Mouse (Mus musculus) gastrocnemius, postnatal 25 days (tissue): ENCODE data around the gene Uspl1. TPM values are rescaled to one million over a fixed set of nuclear protein-coding genes. Genes with fewer than 3 reads are reported as not detected.

ENCODE experiments used
- DNase-seq: peaks from one replicate; pipeline ENCODE4 v3.0.0; 2022
- total RNA-seq, 2 experiments: library from RNA; stranded (reverse); gene quantifications; 1 replicate in 1 of 2; 2 replicates in 1 of 2; pipeline ENCODE4 v1.2.3; 2021

The Uspl1 gene
- total RNA-seq, 2 experiments from 2014 or later = 20.2 to 22.0 TPM

DNA sequence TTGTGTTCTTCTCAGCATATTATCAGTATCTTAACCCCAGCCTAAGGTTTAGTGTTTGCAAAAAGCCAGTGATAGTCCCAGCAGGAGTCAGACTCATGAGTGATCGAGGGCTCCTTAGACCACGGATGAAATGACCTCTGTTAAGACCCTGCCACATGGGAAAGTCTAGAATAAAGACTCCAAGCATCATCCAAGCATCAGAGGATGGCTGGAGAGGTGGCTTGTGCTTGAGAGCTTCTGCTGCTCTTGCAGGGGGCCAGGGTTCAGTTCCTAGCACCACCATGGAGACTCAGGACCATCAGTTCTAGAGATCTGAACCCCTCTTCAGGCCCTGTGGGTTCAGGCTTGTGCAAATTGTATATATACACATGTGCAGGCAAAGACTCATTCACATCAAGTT, 16.1 kb upstream of the Uspl1 start:
- no peak for DNase-seq

DNA sequence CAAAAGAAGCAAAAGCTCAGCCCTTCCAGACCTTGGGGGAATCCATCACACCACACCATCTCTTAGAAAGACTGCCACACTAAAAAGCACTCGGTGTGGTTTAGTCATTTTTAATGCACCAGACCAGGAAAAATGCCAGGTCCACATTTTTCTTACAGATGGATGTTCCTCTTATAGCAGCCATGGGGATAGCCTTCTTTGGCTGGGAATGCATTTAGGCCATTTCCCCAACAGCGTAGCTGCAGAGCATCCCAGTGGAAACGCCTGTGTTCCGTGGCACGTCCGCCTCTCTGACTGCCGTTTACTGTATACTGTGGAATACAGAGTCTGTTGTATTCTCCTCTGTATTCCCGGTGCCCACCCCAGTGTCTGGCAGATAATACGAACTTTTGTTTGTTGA, 15.3 kb upstream of the Uspl1 start:
- DNase-seq = no peak

DNA sequence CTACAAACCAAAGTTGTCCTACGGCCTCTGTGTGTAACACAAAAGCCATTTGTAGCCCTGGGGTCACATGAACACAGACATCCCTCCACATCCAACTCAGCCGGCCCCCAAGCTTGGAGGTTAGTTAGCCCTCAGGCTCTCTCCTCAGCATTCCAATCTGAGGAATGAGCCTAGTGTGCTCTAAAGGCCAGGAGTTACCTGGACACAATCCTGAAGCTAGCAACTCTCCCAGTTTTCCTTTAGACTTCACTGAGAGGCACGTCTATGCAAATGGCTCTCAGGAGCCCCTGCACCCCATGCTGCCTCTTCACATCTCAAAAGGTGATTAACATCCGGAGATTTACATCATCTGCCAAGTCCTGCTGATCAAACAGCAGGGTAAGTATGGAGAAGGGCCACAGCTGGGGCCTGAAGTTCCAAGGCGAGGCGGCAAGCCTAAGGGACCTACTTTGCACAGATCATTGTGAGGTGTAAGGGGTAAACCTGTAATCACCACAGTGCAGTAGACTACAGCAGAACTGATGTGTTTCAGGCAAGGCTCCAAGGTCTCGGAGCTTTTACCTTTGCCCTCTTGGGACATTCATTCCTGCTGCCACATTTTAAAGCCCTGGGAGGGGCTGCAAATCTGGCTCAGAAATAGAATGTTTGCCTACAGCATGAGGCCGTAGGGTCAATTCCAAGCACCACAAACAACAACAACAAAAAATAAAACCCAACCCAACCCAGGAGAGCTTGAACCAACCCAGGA, 13.1 kb upstream of the Uspl1 start:
- no peak for DNase-seq

DNA sequence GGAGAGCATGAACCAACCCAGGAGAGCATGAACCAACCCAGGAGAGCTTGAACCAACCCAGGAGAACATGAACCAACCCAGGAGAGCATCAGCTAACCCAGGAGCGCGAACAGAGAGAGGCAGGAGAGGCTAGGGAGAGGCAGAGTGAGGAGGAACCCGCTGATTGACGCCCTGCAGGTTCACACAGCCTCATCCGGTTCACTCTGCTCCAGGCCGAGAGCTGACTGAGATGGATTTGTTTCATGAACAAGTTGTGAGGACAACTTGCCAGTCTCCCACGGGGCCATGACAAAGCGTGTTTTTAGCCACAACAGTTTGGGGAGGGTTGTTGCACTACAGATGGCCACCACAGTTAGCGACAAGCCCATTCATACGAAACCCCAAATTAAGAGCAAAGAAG, 11.9 kb upstream of the Uspl1 start:
- DNase-seq = no peak

DNA sequence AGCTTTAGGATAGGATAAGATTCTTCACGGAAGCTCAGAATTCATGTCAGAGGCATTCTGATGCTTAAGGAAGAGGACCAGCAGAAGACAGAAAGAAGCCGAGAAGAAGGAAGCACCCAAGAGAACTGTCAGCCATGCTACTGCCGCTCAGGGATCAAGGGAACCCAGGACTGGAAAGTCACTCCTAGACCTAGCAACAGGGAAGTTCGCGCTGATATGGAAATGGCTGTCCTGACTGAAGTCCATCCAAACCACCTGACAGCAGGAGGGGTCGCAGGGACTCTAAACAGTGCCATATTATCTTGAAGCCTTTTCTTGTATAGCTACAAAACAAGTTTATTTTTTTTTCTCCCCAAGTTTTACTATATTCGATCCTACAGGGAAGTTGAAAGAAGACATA, 9.6 kb upstream of the Uspl1 start:
- DNase-seq = no peak

DNA sequence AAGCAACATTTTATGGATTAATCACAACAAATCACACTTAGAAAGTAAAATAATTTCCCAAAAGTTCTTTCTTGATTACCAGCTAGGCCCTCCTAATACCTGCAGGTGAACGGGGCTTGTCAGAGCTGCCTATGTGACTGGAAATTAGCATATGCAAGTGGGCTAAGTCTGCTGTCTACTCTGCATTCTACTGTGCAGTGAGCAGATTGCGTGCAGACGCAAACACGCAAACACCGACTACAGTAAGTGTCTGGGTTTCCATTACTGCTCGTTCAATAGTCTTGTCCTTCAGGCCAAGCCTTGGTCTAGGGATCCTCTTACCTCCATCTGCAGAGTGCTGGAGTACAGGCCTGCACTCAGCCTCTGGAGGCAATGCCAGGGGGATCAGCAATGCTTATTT, 8.4 kb upstream of the Uspl1 start:
- DNase-seq = peak; percentile 19

DNA sequence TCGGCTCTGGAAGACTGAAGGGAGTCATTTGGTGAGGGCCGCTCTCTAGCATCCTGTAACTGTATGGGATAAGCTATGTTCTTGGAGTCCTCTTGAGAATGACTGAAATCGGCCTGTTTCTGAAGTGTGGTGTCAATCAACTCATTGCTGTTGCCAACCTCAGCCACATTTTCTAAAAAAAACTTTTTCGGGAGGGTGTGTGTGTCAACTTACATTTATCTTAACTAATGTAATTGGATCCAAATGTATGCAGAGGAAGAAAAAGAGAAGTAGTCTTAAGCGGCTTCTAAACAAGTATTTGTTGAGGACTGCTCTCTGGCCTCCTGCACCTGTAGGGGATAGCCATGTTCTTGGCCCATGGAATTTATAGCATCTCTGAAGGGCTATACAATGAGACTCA, 6.1 kb upstream of the Uspl1 start:
- DNase-seq = no peak

DNA sequence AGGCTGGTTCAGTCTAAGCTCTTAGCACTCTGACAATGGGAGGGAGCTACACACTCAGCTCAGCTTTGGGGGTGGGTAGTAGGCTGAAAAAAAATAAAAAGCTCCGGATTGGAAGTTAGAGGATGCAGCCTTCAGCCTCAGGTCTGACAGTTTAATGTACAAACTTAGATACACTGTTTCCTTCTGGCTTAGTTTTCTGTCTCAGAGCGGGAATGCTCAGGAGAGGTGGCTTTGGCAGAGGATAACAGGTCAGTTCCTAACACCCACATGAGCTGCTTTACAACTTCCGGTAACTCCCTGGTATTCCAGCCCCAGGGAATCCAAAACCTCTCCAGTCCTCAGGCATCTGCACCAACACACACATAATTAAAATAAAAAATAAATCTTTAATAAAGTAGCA, 4.3 kb upstream of the Uspl1 start:
- no peak for DNase-seq

DNA sequence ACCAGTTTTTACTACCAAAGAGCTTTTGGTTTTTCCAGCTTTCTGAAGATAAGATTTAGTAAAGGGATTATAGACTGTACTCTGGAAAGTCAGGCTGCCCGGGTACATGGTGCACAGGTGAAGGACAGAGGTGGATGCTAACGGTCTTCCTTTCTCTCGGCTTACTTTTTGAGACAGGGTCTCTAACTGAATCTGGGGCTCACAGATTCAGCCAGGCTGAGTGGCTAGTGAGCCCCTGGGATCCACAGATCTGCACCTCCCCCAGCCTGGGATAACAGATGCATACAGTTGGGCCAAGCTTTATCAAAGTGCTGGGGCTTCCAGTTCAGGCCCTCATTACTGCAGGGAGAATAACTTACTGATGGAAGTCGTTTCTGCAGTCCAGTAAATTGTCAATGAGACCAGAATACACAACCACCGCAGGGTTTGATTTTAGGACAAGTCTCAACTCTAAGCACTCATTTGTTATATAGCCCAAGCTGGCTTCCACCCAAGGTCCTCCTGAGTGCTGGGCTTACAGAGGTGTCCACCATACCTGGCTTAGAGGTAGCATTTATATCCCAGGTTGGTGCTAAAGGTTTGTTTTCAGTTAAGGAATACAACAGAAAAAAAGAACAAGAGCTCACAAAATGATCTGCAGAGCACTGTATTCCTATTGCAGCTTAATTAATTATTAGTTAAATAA, 1.8 kb upstream of the Uspl1 start:
- no peak for DNase-seq

DNA sequence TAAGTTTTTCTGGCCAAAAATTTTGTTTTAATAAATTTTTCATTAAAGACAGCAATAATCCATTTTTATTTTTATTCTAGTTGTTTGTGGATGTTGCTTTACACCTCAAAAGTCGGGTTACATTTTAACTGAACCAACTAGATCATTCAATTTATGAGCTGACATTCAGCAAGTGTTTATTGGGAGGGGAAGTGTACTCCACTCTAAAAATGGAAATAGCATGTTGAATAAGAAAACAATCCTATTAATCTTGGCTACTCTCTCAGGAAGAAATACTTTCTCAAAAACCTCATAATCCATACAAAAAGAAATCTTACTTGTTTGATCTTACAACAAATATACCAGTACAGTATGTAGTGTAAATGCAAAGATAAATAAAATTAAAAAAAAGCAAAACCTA, 1.0 kb upstream of the Uspl1 start:
- no peak for DNase-seq

DNA sequence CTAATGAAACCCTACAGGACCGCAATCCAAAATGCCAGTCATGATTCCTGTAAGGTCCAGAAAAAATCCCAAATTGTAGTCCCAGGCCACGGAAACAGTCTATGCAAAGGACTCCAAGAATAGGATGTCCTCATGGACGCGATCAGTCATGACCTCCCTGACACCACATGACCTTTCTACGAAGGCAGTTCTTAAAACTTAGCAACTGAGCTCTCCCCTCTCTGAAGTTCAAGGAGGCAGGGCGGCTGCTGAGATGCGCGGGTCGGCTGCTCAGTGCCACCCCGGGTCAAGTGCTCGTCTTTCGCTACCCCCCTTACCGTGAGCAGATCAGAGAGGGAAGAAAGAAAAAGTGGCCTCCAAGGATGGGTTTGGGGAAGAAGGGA, 438 bp upstream of the Uspl1 start:
- no peak for DNase-seq

DNA sequence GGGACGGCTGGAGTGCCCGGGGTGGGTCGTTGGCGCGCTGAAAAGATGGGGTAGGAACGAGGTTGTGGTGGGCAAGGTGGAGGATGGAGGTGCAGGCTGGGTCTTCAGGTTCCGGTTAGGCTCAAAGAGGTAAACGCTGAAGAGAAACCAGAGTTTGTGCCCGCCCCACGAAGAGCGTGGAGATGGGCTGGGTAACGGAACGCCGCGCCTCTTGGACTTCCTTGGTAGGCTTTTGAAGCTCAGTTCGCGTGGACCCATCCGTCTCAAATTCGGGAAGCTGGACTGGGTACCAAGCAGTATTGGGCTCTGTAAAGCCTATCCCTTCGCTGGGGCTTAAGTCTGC, 665 bp downstream of the Uspl1 start:
- no peak for DNase-seq

DNA sequence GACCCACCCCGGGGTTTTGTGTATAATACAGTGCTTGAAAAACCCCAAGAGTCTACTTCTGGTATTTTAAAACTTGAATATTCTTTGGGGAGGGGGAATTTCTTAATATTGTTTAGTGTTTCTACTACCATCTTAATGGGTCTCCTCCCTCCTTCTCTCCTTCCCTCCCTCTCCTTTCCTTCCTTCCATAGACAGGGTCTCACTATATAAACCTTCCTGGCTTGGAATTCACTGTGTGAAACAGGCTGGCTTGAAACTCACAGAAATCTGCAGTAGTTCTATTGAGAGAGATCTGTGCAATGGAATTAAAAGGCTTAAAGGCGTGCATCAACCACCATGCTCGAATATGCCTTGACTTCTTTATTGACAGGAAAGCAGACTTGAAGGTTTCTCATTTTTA, 1.7 kb downstream of the Uspl1 start:
- no peak for DNase-seq

DNA sequence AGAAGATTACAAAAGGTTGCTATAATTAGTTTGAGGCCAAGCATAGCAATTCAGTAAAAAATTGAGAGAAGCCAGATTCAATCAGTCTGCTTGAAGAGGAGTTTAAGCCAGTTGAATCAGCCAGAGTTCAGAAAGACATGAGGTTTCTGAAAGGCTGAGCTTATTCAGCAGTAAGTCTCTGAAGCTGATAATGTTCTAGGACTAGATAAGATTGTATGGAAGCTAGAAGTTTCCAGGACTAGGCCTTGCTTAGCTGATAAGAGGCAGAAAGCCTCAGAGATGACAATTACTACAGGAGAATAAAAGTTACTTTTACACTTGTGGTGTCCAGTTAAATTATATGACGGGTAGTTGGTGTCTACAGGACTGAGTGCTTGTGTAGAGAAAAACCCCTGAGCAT, 6.0 kb downstream of the Uspl1 start:
- DNase-seq = no peak

DNA sequence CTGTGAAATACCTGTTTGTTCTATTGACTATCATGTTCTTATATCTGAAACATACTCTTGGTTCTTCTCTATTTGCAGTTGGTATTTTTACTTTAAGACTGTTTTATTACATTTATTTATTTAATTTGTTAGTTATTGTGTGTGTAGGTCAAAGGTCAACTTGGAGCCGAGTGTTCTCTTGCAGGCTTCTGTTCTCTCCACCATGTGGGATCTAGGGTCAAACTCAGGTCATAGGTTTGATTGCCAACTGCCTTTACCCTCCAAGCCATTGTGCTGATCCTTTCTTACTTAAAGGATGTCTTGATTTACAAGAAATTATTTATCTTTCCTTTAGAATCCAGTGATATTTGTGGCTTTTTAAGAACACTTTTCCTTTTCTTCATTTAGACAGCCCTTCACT, 12.5 kb downstream of the Uspl1 start:
- no peak for DNase-seq

DNA sequence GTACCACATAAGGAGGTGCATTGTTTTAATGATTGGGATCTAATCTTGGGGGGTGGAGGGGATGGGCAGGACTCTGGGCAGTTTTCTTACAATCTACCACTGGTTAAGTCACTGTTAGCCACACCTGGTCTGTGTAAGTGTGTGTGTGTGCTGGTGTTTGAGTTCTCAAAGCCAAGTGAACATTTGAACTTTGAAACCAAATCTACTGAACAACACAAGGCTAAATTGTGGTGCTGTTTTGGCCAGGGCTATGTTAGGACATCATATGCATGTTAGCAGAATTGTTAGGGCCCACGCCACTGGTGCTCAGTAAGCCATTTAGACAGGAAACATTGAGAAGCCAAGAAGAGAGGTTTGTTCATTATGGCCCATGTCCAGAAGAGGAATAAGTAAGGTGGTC, 14.6 kb downstream of the Uspl1 start:
- DNase-seq = no peak

DNA sequence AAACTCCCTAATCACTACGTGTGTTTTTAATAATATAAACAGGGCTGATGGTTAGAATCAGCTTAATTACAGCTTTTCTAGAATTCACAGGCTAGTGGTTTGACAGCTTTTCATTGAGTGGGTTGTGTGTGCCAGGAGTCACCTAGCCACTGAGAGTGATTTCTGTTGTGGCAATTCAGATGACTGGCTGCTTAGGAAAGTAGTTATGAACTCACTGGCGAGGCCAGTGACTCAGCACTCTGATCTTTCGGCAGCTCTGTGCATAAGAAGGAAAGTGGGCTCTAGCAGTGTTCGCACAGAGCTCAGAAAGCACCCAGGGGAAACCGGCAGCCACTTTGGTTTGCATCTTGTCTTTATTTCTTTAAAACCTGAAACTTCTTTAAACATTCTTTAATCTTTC, 18.8 kb downstream of the Uspl1 start:
- no peak for DNase-seq

DNA sequence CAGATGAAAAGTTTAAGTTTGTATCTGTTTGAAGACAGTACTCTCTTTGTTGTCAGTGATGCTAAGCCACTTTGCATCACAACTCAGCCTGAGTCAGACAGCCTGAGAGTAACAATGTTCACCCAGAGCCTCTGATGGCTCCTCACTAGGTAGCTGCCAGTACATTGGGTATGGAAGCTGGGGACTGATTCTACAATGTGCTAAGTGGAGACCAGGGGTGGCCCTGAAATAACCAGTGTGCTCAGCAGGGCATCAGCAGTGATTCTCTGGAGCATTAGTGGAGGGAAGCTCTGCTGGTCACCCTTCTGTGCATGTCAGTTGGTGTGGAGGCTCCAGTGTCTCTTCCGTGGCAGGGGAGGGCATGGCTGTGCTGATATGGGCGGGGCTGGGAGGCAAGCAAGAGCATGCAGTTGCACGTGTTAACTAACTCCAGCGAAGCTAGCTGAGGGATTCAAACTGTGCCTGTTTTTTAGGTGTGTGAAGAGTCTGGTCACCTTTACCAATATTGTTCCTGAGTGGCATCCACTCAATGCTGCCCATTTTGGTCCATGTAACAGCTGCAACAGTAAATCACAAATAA, 19.7 kb downstream of the Uspl1 start:
- no peak for DNase-seq

DNA sequence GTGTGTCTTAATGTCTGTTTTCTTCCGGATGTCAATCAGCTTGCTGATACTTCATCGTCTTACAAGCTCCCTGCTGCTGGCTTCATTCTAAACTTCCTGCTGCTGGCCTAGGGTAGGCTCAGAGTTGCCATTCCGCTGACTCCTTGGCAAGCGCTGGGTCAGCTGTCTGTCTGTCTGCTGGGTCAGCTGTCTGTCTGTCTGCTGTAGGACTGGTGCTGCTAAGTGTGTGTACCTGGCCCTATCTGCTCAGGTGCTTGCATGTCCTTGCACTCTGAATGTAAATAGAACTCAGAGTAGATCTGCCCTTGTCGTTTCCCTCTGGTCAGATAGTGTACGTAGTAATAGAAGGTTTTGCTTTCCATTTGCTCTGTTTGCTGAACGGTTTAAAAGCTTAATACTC, 20.7 kb downstream of the Uspl1 start:
- DNase-seq = no peak

DNA sequence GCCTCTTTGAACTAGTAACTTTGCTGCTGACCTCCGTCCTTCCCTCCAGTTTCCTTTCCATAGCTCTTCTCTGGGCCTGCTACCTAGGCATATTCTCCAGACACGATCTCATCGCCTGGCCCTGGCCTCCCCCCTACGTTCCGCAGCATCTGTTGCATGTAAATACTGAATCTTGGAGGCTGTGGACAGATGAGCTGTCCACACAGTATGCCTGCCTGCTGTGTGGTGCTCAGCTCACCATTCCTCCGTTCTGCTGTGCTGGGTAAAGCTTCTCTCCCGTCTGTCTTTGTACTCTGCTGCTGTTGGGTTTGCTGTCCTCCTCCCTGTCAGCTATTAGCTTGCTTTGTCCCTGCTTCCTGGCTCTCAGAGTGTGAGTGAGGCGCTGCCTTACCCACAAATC, 21.1 kb downstream of the Uspl1 start:
- no peak for DNase-seq

DNA sequence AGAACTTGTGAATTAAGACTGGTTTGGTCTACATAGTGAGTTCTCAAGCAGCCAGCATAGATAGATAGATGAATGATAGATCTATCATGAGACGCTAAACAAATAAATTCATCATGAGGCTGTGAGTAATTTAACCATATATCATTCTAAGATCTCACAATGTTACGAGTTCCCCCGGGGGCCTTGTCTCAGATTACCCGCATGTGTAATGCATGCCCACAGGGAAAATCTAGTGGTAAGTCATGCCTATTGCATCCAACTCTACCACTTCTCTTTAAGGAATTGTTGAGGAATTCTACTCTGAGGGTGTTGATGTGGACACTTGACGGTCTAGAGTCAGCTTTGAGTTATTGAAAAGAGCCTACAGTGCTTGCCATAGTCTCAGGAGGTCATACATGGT, 22.1 kb downstream of the Uspl1 start:
- no peak for DNase-seq

DNA sequence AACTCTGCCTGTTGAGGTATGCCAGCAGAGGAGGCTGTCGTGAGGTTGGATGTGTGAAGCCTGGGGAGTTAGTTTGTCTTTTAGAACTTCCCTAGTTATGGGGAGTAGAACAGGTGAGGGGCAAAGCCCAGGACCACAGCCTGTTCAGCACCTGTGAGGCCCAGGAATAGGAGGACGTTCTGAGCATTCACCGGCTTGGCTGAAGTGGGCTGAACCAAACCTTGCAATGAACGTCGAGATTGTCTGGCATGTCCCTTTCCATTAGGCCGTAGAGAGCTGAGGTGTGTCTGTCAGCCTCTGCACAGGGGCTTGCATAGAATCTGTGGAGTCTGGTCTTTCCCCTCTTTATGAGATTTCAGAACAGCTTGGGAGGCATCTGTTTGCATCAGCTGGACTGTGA, 23.5 kb downstream of the Uspl1 start:
- no peak for DNase-seq

DNA sequence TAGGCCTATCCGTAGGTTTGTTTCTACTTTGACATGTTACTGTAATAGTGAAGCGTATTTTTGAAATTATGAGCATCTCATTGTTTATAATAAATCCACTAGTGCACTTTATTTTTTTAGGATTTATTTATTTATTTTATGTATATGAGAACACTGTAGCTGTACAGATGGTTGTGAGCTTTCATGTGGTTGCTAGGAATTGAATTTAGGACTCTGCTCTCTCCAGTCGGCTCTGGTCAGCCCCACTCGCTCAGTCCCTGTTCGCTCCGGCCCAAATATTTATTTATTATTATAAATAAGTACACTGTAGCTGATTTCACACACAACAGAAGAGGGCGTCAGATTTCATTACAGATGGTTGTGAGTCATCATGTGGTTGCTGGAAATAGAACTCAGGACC, 24.6 kb downstream of the Uspl1 start:
- no peak for DNase-seq

DNA sequence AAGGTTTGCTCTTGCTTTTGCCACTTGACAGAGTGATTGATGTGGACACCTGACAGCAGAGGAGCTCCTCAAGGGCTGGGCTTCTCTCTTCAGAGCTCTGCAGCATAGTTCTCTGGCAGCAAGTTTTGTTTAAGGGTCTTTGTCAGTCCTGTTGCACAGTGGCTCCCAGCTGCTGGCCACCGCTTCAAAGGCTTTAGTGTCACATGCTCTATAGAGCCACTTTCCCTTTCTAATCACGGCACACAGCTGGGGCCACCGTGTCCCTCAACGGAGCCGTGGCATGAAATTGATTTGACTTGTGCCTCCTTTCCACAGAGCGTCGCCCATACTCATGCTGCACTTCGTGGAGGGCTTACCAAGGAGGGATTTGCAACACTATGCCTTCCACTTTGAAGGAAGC, 25.2 kb downstream of the Uspl1 start:
- DNase-seq = no peak
